Mouse (Mus musculus) liver, embryonic 16.5 days (tissue): Measurements from ENCODE around the gene Themis3. TPM values are rescaled to one million over a fixed set of nuclear protein-coding genes. Genes with fewer than 3 reads are reported as not detected.

Source experiments
- ATAC-seq: fragments of 200-750 bp; cut with Nextera tagmentation; 2 replicates; pipeline ENCODE4 v1.8.0; 2017; ENCODE audit warnings: low read depth, mild to moderate bottlenecking, moderate number of reproducible peaks, moderate library complexity
- H3K27ac ChIP-seq: fragments of 300-500 bp; sonication (generic); 2 replicates; pipeline ENCODE4 v1.5.1; 2014; ENCODE audit warnings: mild to moderate bottlenecking, low read length
- H3K27me3 ChIP-seq: fragments of 300-500 bp; sonication (generic); 2 replicates; pipeline ENCODE4 v1.6.1; 2014; ENCODE audit warnings: low read depth, low read length, mixed read lengths; ENCODE audit not compliant: control insufficient read depth, insufficient read depth
- H3K36me3 ChIP-seq: fragments of 300-500 bp; sonication (generic); 2 replicates; pipeline ENCODE4 v1.6.1; 2014; ENCODE audit warnings: mild to moderate bottlenecking; ENCODE audit not compliant: control insufficient read depth, insufficient read depth
- H3K4me1 ChIP-seq: fragments of 300-500 bp; sonication (generic); 2 replicates; pipeline ENCODE4 v1.6.1; 2014; ENCODE audit warnings: low read depth, low read length, mixed read lengths; ENCODE audit not compliant: control insufficient read depth
- H3K4me2 ChIP-seq: fragments of 300-500 bp; sonication (generic); 2 replicates; pipeline ENCODE4 v1.6.1; 2014; ENCODE audit warnings: low read depth, low read length, mixed read lengths
- H3K4me3 ChIP-seq: fragments of 300-500 bp; sonication (generic); 2 replicates; pipeline ENCODE4 v1.5.1; 2014; ENCODE audit warnings: low read depth, mild to moderate bottlenecking, low read length
- H3K9ac ChIP-seq: fragments of 300-500 bp; sonication (generic); 2 replicates; pipeline ENCODE4 v1.6.1; 2014; ENCODE audit warnings: low read depth, low read length
- H3K9me3 ChIP-seq: fragments of 300-500 bp; sonication (generic); replicated peaks from 2 replicates; pipeline ENCODE4 v1.6.1; 2016; ENCODE audit warnings: low read length; ENCODE audit not compliant: control insufficient read depth
- WGBS: fragments of 180-500 bp; shearing (Covaris S2); extraction: QIAGEN DNeasy Blood & Tissue Kit; methylation state at CpG from one replicate; pipeline ENCODE4 v1.1.7; 2014; ENCODE audit not compliant: insufficient replicate concordance; 5-methylcytosine and 5-hydroxymethylcytosine counted together
- polyA plus RNA-seq: library from polyadenylated mRNA; unstranded; fragments of >200 nt; fragmentation: Nextera tagmentation; extraction: Ambion mirVana; gene quantifications from 2 replicates; pipeline ENCODE4 v1.2.1, GENCODE M21; 2015

Gene Themis3
- polyA plus RNA-seq, 1 experiment from 2014 or later = not detected

GRCm38 (mm10) chr17:66590353-66591075 lies 3.9 kb downstream of the Themis3 start:
- H3K4me2 ChIP-seq = no peak overlapping the region
- H3K9ac ChIP-seq = no peak overlapping the region
- no peaks in the 10 kb centered on the region for H3K9me3 ChIP-seq
- H3K4me3 ChIP-seq = no peak overlapping the region
- H3K36me3 ChIP-seq = no peaks in the 10 kb centered on the region
- no peaks in the 10 kb centered on the region for H3K27me3 ChIP-seq
- ATAC-seq = no peak
- H3K4me1 ChIP-seq = no peaks in the 10 kb centered on the region
- WGBS = 55% methylated on average over 9 of the region's 9 CpGs
- H3K27ac ChIP-seq = no peak overlapping the region

GRCm38 (mm10) chr17:66589864-66590263 lies 4.6 kb downstream of the Themis3 start:
- Histone ChIP-seq H3K4me3 (no peak overlapping the region), H3K36me3 (no peaks in the 10 kb centered on the region), H3K27ac (no peak overlapping the region), H3K9ac (no peak overlapping the region), H3K9me3 (no peaks in the 10 kb centered on the region), H3K27me3 (no peaks in the 10 kb centered on the region), H3K4me1 (no peaks in the 10 kb centered on the region), H3K4me2 (no peak overlapping the region)
- ATAC-seq = no peak
- WGBS = 66% methylated on average over 8 of the region's 8 CpGs

GRCm38 (mm10) chr17:66586741-66587140 lies 7.7 kb downstream of the Themis3 start:
- Histone ChIP-seq H3K36me3 (no peaks in the 10 kb centered on the region), H3K27ac (no peak overlapping the region), H3K27me3 (no peaks in the 10 kb centered on the region), H3K9me3 (no peaks in the 10 kb centered on the region), H3K4me3 (no peak overlapping the region), H3K4me2 (no peak overlapping the region), H3K9ac (no peak overlapping the region), H3K4me1 (no peaks in the 10 kb centered on the region)
- 75% methylated on average over 10 of the region's 10 CpGs for WGBS
- no peak for ATAC-seq

GRCm38 (mm10) chr17:66586078-66586477 lies 8.3 kb downstream of the Themis3 start:
- Histone ChIP-seq H3K27ac (no peak overlapping the region), H3K9me3 (no peaks in the 10 kb centered on the region), H3K4me3 (no peak overlapping the region), H3K4me1 (no peaks in the 10 kb centered on the region), H3K27me3 (no peaks in the 10 kb centered on the region), H3K4me2 (no peak overlapping the region), H3K9ac (no peak overlapping the region), H3K36me3 (no peaks in the 10 kb centered on the region)
- WGBS = 73% methylated on average over 13 of the region's 13 CpGs
- no peak for ATAC-seq

- Histone ChIP-seq H3K9me3 (no peaks in the 10 kb centered on the region), H3K27ac (no peak overlapping the region), H3K4me3 (no peak overlapping the region), H3K36me3 (no peaks in the 10 kb centered on the region), H3K9ac (no peak overlapping the region), H3K27me3 (no peaks in the 10 kb centered on the region), H3K4me2 (no peak overlapping the region), H3K4me1 (no peaks in the 10 kb centered on the region)
- 71% methylated on average over 5 of the region's 5 CpGs for WGBS
- no peak for ATAC-seq
Observed at GRCm38 (mm10) chr17:66580990-66581389, 13.4 kb downstream of the Themis3 start.

GRCm38 (mm10) chr17:66578007-66578406 lies 16.4 kb downstream of the Themis3 start:
- H3K27me3 ChIP-seq = no peaks in the 10 kb centered on the region
- no peak for ATAC-seq
- no peak overlapping the region for H3K27ac ChIP-seq
- no peaks in the 10 kb centered on the region for H3K9me3 ChIP-seq
- no peaks in the 10 kb centered on the region for H3K4me1 ChIP-seq
- H3K4me3 ChIP-seq = no peak overlapping the region
- H3K9ac ChIP-seq = no peak overlapping the region
- H3K36me3 ChIP-seq = no peaks in the 10 kb centered on the region
- WGBS = 20% methylated on average over 6 of the region's 6 CpGs
- no peak overlapping the region for H3K4me2 ChIP-seq

GRCm38 (mm10) chr17:66577507-66577906 lies 16.9 kb downstream of the Themis3 start:
- H3K36me3 ChIP-seq = no peaks in the 10 kb centered on the region
- H3K4me2 ChIP-seq = no peak overlapping the region
- no peaks in the 10 kb centered on the region for H3K27me3 ChIP-seq
- H3K9me3 ChIP-seq = no peaks in the 10 kb centered on the region
- no peak overlapping the region for H3K4me3 ChIP-seq
- no peaks in the 10 kb centered on the region for H3K4me1 ChIP-seq
- WGBS = 59% methylated on average over 6 of the region's 6 CpGs
- no peak overlapping the region for H3K27ac ChIP-seq
- no peak overlapping the region for H3K9ac ChIP-seq
- ATAC-seq = no peak

- no peak for ATAC-seq
- Histone ChIP-seq H3K9ac (no peak overlapping the region), H3K36me3 (no peaks in the 10 kb centered on the region), H3K4me3 (no peak overlapping the region), H3K4me1 (no peaks in the 10 kb centered on the region), H3K27me3 (no peaks in the 10 kb centered on the region), H3K9me3 (no peaks in the 10 kb centered on the region), H3K27ac (no peak overlapping the region), H3K4me2 (no peak overlapping the region)
- 68% methylated on average over 4 of the region's 4 CpGs for WGBS
Observed at GRCm38 (mm10) chr17:66572677-66573060, 21.8 kb downstream of the Themis3 start.

GRCm38 (mm10) chr17:66571860-66572676 lies 22.4 kb downstream of the Themis3 start:
- no peak overlapping the region for H3K27ac ChIP-seq
- WGBS = 64% methylated on average over 11 of the region's 11 CpGs
- H3K4me3 ChIP-seq = no peak overlapping the region
- no peaks in the 10 kb centered on the region for H3K9me3 ChIP-seq
- no peak overlapping the region for H3K9ac ChIP-seq
- H3K4me1 ChIP-seq = no peaks in the 10 kb centered on the region
- H3K36me3 ChIP-seq = no peaks in the 10 kb centered on the region
- no peak overlapping the region for H3K4me2 ChIP-seq
- no peak for ATAC-seq
- H3K27me3 ChIP-seq = no peaks in the 10 kb centered on the region
